Mouse (Mus musculus): Measurements from ENCODE around the gene Gm20388. TPM values are rescaled to one million over a fixed set of nuclear protein-coding genes. Genes with fewer than 3 reads are reported as not detected.

Gene Gm20388
- polyA plus RNA-seq, 1 experiment, result not detected

- Histone ChIP-seq H3K27ac (ENCODE audit: insufficient read depth, low read depth, low read length) (no peak overlapping the region), H3K4me3 (ENCODE audit: insufficient read depth, low read depth, low read length) (no peak overlapping the region)
- WGBS, result 88% methylated on average over 9 of the region's 9 CpGs
These were observed 840.0 kb downstream of the Gm20388 start for GRCm38 (mm10) chr8:120750616-120751015.

GRCm38 (mm10) chr8:120751226-120752081 lies 840.8 kb downstream of the Gm20388 start:
- 82% methylated on average over 21 of the region's 21 CpGs for whole genome bisulfite sequencing
- Histone ChIP-seq H3K27ac (ENCODE audit: insufficient read depth, low read depth, low read length) (no peak overlapping the region), H3K4me3 (ENCODE audit: insufficient read depth, low read depth, low read length) (no peak overlapping the region), H3K4me1 (ENCODE audit: control insufficient read depth, insufficient read depth, low read length) (peaks cover 6% of the 10 kb centered on the region; the same call in 1 of the 2 replicates)
- TF ChIP-seq POLR2A (IDR thresholded peaks at IDR 0.05; ENCODE audit: insufficient read depth, low read depth, low read length) (no peak), CTCF (IDR thresholded peaks at IDR 0.05; ENCODE audit: insufficient read depth, low read depth, low read length) (no peak)

More at GRCm38 (mm10) chr8:120750616-120751015, 840.0 kb downstream of the Gm20388 start:
- no peak for TF ChIP-seq POLR2A (IDR thresholded peaks at IDR 0.05; ENCODE audit: insufficient read depth, low read depth, low read length)
- no peak for TF ChIP-seq CTCF (IDR thresholded peaks at IDR 0.05; ENCODE audit: insufficient read depth, low read depth, low read length)
- peaks cover 6% of the 10 kb centered on the region; the same call in 1 of the 2 replicates for H3K4me1 ChIP-seq (ENCODE audit: control insufficient read depth, insufficient read depth, low read length)

GRCm38 (mm10) chr8:120752082-120752452 lies 841.4 kb downstream of the Gm20388 start:
- no peak overlapping the region for H3K27ac ChIP-seq (ENCODE audit: insufficient read depth, low read depth, low read length)
- H3K4me1 ChIP-seq (ENCODE audit: control insufficient read depth, insufficient read depth, low read length), result peaks cover 6% of the 10 kb centered on the region; the same call in 1 of the 2 replicates
- H3K4me3 ChIP-seq (ENCODE audit: insufficient read depth, low read depth, low read length), result no peak overlapping the region
- 37% methylated on average over 12 of the region's 12 CpGs for WGBS
- TF ChIP-seq POLR2A (IDR thresholded peaks at IDR 0.05; ENCODE audit: insufficient read depth, low read depth, low read length) (no peak), CTCF (IDR thresholded peaks at IDR 0.05; ENCODE audit: insufficient read depth, low read depth, low read length) (no peak)

- 96% methylated on average over 22 of the region's 22 CpGs for WGBS
- TF ChIP-seq CTCF (IDR thresholded peaks at IDR 0.05; ENCODE audit: insufficient read depth, low read depth, low read length) (no peak), POLR2A (IDR thresholded peaks at IDR 0.05; ENCODE audit: insufficient read depth, low read depth, low read length) (no peak)
- Histone ChIP-seq H3K4me1 (ENCODE audit: control insufficient read depth, insufficient read depth, low read length) (peaks cover 6% of the 10 kb centered on the region; the same call in 1 of the 2 replicates), H3K27ac (ENCODE audit: insufficient read depth, low read depth, low read length) (no peak overlapping the region), H3K4me3 (ENCODE audit: insufficient read depth, low read depth, low read length) (no peak overlapping the region)
These were observed 842.8 kb downstream of the Gm20388 start for GRCm38 (mm10) chr8:120753476-120753875.

- WGBS, result 79% methylated on average over 19 of the region's 19 CpGs
- H3K27ac ChIP-seq (ENCODE audit: insufficient read depth, low read depth, low read length), result no peak overlapping the region
- TF ChIP-seq POLR2A (IDR thresholded peaks at IDR 0.05; ENCODE audit: insufficient read depth, low read depth, low read length) (no peak), CTCF (IDR thresholded peaks at IDR 0.05; ENCODE audit: insufficient read depth, low read depth, low read length) (no peak)
- no peak overlapping the region for H3K4me3 ChIP-seq (ENCODE audit: insufficient read depth, low read depth, low read length)
- peaks cover 6% of the 10 kb centered on the region; the same call in 1 of the 2 replicates for H3K4me1 ChIP-seq (ENCODE audit: control insufficient read depth, insufficient read depth, low read length)
These were observed 845.0 kb downstream of the Gm20388 start for GRCm38 (mm10) chr8:120755306-120756297.

- H3K27ac ChIP-seq (ENCODE audit: insufficient read depth, low read depth, low read length), result no peak overlapping the region
- no peak for TF ChIP-seq CTCF (IDR thresholded peaks at IDR 0.05; ENCODE audit: insufficient read depth, low read depth, low read length)
- no peak for TF ChIP-seq POLR2A (IDR thresholded peaks at IDR 0.05; ENCODE audit: insufficient read depth, low read depth, low read length)
- no peak overlapping the region for H3K4me3 ChIP-seq (ENCODE audit: insufficient read depth, low read depth, low read length)
- H3K4me1 ChIP-seq (ENCODE audit: control insufficient read depth, insufficient read depth, low read length), result no peaks in the 10 kb centered on the region
- WGBS, result 43% methylated on average over 4 of the region's 4 CpGs
These were observed 847.4 kb downstream of the Gm20388 start for GRCm38 (mm10) chr8:120758005-120758404.

GRCm38 (mm10) chr8:120759847-120760246 lies 849.2 kb downstream of the Gm20388 start:
- TF ChIP-seq POLR2A (IDR thresholded peaks at IDR 0.05; ENCODE audit: insufficient read depth, low read depth, low read length), result no peak
- TF ChIP-seq CTCF (IDR thresholded peaks at IDR 0.05; ENCODE audit: insufficient read depth, low read depth, low read length), result no peak
- 88% methylated on average over 6 of the region's 6 CpGs for WGBS
- Histone ChIP-seq H3K27ac (ENCODE audit: insufficient read depth, low read depth, low read length) (no peak overlapping the region), H3K4me3 (ENCODE audit: insufficient read depth, low read depth, low read length) (no peak overlapping the region), H3K4me1 (ENCODE audit: control insufficient read depth, insufficient read depth, low read length) (peaks cover 3% of the 10 kb centered on the region)

GRCm38 (mm10) chr8:120760341-120761215 lies 849.9 kb downstream of the Gm20388 start:
- H3K27ac ChIP-seq (ENCODE audit: insufficient read depth, low read depth, low read length), result no peak overlapping the region
- 82% methylated on average over 19 of the region's 19 CpGs for WGBS
- no peak overlapping the region for H3K4me3 ChIP-seq (ENCODE audit: insufficient read depth, low read depth, low read length)
- peaks cover 3% of the 10 kb centered on the region for H3K4me1 ChIP-seq (ENCODE audit: control insufficient read depth, insufficient read depth, low read length)
- TF ChIP-seq CTCF (IDR thresholded peaks at IDR 0.05; ENCODE audit: insufficient read depth, low read depth, low read length) (no peak), POLR2A (IDR thresholded peaks at IDR 0.05; ENCODE audit: insufficient read depth, low read depth, low read length) (no peak)

All from olfactory bulb, adult 2 months (tissue).